Mouse (Mus musculus): ENCODE measurements around the gene Rtl8a. TPM values are rescaled to one million over a fixed set of nuclear protein-coding genes. Genes with fewer than 3 reads are reported as not detected.

The Rtl8a gene
- polyA plus RNA-seq, 1 experiment, result 59.8 TPM

Other genes starting within 250 kb of the Rtl8a start
- not detected in 2 replicates for gene Etd, start 208.8 kb downstream of the Rtl8a start, polyA plus RNA-seq (2012; rRNA removed)
- 42.6 and 46.4 TPM in 2 replicates for gene Rtl8c, start 35.6 kb downstream of the Rtl8a start, polyA plus RNA-seq (2012; rRNA removed)
- not detected in 2 replicates for gene Gm14597, start 34.7 kb downstream of the Rtl8a start, polyA plus RNA-seq (2012; rRNA removed)
- 71.0 and 76.2 TPM in 2 replicates for gene Rtl8b, start 26.7 kb upstream of the Rtl8a start, polyA plus RNA-seq (2012; rRNA removed)
- not detected in 2 replicates for gene 4930502E18Rik, start 81.1 kb upstream of the Rtl8a start, polyA plus RNA-seq (2012; rRNA removed)
- not detected in 2 replicates for gene 1700013H16Rik, start 114.1 kb upstream of the Rtl8a start, polyA plus RNA-seq (2012; rRNA removed)
- 0.04 TPM in 1 of 2 replicates, not detected in the other for gene Zfp36l3, start 132.7 kb upstream of the Rtl8a start, polyA plus RNA-seq (2012; rRNA removed)
- 1.2 and 2.2 TPM in 2 replicates for gene Xlr, start 154.0 kb upstream of the Rtl8a start, polyA plus RNA-seq (2012; rRNA removed)

Data from urinary bladder, adult 2 months (tissue).